Mouse (Mus musculus) cerebellum, postnatal 14 days (tissue): ENCODE measurements around the gene Stt3b.

Source experiments
- DNase-seq, 2 experiments: peaks; one replicate each; pipeline ENCODE4 v3.0.0; 2021; ENCODE audit warnings: mixed read lengths in 2 of 2

The Stt3b gene

GRCm38 (mm10) chr9:115210535-115210934 is 99.7 kb downstream of the Stt3b start:
- no peak for DNase-seq

GRCm38 (mm10) chr9:115209737-115210136 is 100.5 kb downstream of the Stt3b start:
- DNase-seq = no peak

GRCm38 (mm10) chr9:115206219-115206618 is 104.0 kb downstream of the Stt3b start:
- DNase-seq = peak in 1 of 2 experiments; percentile 20

GRCm38 (mm10) chr9:115205491-115205890 is 104.7 kb downstream of the Stt3b start:
- no peak for DNase-seq

GRCm38 (mm10) chr9:115203136-115203535 is 107.1 kb downstream of the Stt3b start:
- no peak for DNase-seq

GRCm38 (mm10) chr9:115201264-115201663 is 109.0 kb downstream of the Stt3b start:
- no peak for DNase-seq

GRCm38 (mm10) chr9:115200166-115200862 is 109.9 kb downstream of the Stt3b start:
- DNase-seq = no peak

GRCm38 (mm10) chr9:115197082-115197481 is 113.1 kb downstream of the Stt3b start:
- DNase-seq = peak in 1 of 2 experiments; percentile 24

GRCm38 (mm10) chr9:115192890-115193289 is 117.3 kb downstream of the Stt3b start:
- DNase-seq = no peak
